Mouse (Mus musculus) frontal cortex, postnatal 36 days (tissue): ENCODE measurements around the gene Gclm.

Experiments used
- DNase-seq, 2 experiments: peaks; one replicate each; pipeline ENCODE4 v3.0.0; 2022; ENCODE audit warnings: low spot score in 2 of 2

Gclm gene

GRCm38 (mm10) chr3:122292300-122293222, 47.2 kb downstream of the Gclm start:
- DNase-seq: peak; percentile 90 to 92

GRCm38 (mm10) chr3:122293223-122293953, 48.0 kb downstream of the Gclm start:
- peak; percentile 55 to 58 for DNase-seq

GRCm38 (mm10) chr3:122293954-122294850, 48.8 kb downstream of the Gclm start, which contains the start of gene Bcar3:
TSS of gene Bcar3 (plus strand) at chr3:122294136.
- DNase-seq: peak; percentile 90 to 96

GRCm38 (mm10) chr3:122295511-122295910, 50.2 kb downstream of the Gclm start:
- DNase-seq: peak in 1 of 2 experiments; percentile 64

GRCm38 (mm10) chr3:122296979-122297378, 51.6 kb downstream of the Gclm start:
- no peak for DNase-seq

GRCm38 (mm10) chr3:122300983-122301919, 55.9 kb downstream of the Gclm start:
- DNase-seq: peak; percentile 75 to 84

GRCm38 (mm10) chr3:122304560-122304959, 59.2 kb downstream of the Gclm start:
- no peak for DNase-seq

GRCm38 (mm10) chr3:122307894-122308671, 62.7 kb downstream of the Gclm start:
- no peak for DNase-seq

GRCm38 (mm10) chr3:122308981-122309380, 63.6 kb downstream of the Gclm start:
- no peak for DNase-seq

- DNase-seq: peak; percentile 84 to 90
These were observed 66.7 kb downstream of the Gclm start for GRCm38 (mm10) chr3:122312078-122312477.

- DNase-seq: no peak
These were observed 67.7 kb downstream of the Gclm start for GRCm38 (mm10) chr3:122312936-122313629.

GRCm38 (mm10) chr3:122313936-122314335, 68.6 kb downstream of the Gclm start:
- DNase-seq: no peak

GRCm38 (mm10) chr3:122316621-122317020, 71.3 kb downstream of the Gclm start:
- DNase-seq: no peak

- no peak for DNase-seq
These were observed 72.0 kb downstream of the Gclm start for GRCm38 (mm10) chr3:122317339-122317738.
